Mouse (Mus musculus) gastrocnemius, postnatal 14 days (tissue): Measurements from ENCODE around the gene Tmem201. TPM values are rescaled to one million over a fixed set of nuclear protein-coding genes. Genes with fewer than 3 reads are reported as not detected.

Experiments
- DNase-seq: peaks from one replicate; pipeline ENCODE4 v3.0.0; 2021; ENCODE audit warnings: mixed read lengths
- intact Hi-C: fragments of 180-260 bp; cut with DNase I; formaldehyde crosslinking; loops from one replicate; pipeline ENCODE4 v1.15.1; 2025; ENCODE audit warnings: low total_unique reads
- total RNA-seq, 2 experiments: library from RNA; stranded (reverse); gene quantifications; 2 replicates each; pipeline ENCODE4 v1.2.3; 2021

The Tmem201 gene
- total RNA-seq, 2 experiments from 2014 or later, result 37.3 to 40.4 TPM

- intact Hi-C loops, result loop anchor here (10.0 kb wide), 1 partner anchor 170 kb away; no protein-coding TSS in a partner anchor
These were observed 12.9 kb downstream of the Tmem201 start for GRCm38 (mm10) chr4:149724916-149725470.

DNA sequence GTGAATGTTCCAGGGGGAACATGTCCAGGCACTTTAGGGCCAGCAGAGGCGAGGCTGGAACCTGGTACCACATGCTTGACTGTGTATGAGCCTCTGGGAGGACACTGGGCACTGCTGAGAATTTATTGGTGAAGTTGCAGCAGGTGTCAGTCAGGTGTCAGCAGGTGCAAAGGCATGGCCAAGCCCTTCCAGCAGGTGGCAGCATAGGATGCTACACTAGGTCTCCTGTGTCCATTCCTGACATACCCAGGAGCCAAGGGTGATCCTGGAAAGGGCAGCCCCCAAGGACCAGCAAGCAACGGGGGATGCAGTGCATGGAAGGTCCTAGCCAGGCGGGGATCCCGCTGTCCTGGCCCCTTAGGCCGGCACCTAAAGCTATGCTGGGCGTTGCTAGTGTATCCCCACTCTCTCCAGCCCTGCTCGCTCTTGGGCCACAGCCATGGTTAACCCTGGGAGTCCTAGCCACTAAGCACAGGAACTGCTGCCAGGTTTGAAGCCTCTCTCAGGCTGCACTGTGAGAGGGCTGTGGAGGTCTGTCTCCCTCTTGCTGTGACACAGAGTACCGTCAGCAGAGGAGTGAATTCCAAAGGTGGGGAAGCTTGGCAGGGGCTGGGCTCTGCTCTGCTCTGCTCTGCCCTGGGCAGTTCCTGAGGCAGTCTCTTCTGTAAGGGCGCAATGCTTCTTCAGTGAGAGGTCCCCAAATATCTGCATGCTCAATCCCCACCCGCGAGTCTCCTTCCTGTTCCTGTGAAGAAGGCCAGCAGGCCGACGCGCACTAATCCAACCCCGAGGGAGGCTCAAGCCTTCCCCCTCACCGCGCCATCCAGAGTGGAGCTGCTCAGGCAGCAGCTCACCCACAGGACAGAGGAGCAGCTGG, 13.8 kb downstream of the Tmem201 start:
- intact Hi-C loops, result loop anchor here (10.0 kb wide), 1 partner anchor 169 kb away; no protein-coding TSS in a partner anchor
- DNase-seq, result no peak

More at GRCm38 (mm10) chr4:149724916-149725470, 12.9 kb downstream of the Tmem201 start:
- no peak for DNase-seq

DNA sequence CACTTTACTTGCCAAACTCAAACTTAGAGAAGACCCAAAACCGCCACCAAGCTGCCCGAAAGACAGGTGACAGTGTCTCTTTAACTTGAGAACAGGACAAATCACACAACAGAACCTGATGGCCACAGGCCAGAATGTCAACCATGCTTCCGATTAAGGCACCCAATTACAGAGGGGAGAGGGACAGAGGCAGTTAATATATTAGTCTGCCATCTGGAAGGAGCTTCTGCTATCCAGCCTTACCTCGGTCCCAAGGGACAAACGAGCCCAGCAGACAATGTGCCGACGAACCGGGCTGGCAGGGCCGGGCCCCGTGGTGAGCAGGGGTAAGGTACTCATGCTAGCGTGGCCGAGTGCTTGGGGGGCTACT, 14.8 kb downstream of the Tmem201 start:
- intact Hi-C loops, result loop anchor here (10.0 kb wide), 1 partner anchor 168 kb away; no protein-coding TSS in a partner anchor
- no peak for DNase-seq

- no peak for DNase-seq
- intact Hi-C loops, result loop anchor here (10.0 kb wide), 1 partner anchor 168 kb away; no protein-coding TSS in a partner anchor
These were observed 15.5 kb downstream of the Tmem201 start for GRCm38 (mm10) chr4:149722104-149723020.

GRCm38 (mm10) chr4:149721163-149721562, 16.7 kb downstream of the Tmem201 start:
- intact Hi-C loops, result loop anchor here (10.0 kb wide), 1 partner anchor 166 kb away; no protein-coding TSS in a partner anchor
- no peak for DNase-seq

- no peak for DNase-seq
- intact Hi-C loops, result loop anchor here (10.0 kb wide), 1 partner anchor 165 kb away; no protein-coding TSS in a partner anchor
These were observed 18.2 kb downstream of the Tmem201 start for GRCm38 (mm10) chr4:149719686-149720085.

GRCm38 (mm10) chr4:149714542-149714941, 23.3 kb downstream of the Tmem201 start:
- no peak for DNase-seq
- intact Hi-C loops, result no loop called here

- intact Hi-C loops, result loop anchor here (2.0 kb wide), 1 partner anchor 53 kb away; no protein-coding TSS in a partner anchor
- DNase-seq, result no peak
These were observed 25.9 kb downstream of the Tmem201 start for GRCm38 (mm10) chr4:149711955-149712354.

- intact Hi-C loops, result loop anchor here (2.0 kb wide), 1 partner anchor 53 kb away; no protein-coding TSS in a partner anchor
- DNase-seq, result no peak
These were observed 26.4 kb downstream of the Tmem201 start for GRCm38 (mm10) chr4:149711485-149711884.

DNA sequence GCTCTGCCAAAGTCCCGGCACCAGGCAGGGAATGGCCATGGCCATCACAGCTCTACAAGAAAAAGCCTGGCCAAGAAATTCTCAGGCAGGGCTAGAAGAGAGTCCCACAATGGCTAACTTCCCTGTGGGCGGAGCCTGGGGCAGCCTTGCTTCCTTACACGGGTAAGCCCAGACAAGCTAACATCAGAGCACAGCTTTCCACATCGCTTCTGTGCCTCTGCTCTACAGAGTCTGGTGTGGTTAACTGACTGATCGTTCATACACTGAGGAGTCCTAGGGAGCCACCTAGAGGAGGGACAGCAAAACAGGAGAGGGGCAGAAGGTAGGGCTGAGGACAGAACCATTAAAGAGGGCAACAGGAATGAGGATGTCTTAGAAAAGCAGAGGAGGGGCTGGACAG, 27.3 kb downstream of the Tmem201 start:
- peak; percentile 71 for DNase-seq
- intact Hi-C loops, result loop anchor here (2.0 kb wide), 1 partner anchor 52 kb away; no protein-coding TSS in a partner anchor

DNA sequence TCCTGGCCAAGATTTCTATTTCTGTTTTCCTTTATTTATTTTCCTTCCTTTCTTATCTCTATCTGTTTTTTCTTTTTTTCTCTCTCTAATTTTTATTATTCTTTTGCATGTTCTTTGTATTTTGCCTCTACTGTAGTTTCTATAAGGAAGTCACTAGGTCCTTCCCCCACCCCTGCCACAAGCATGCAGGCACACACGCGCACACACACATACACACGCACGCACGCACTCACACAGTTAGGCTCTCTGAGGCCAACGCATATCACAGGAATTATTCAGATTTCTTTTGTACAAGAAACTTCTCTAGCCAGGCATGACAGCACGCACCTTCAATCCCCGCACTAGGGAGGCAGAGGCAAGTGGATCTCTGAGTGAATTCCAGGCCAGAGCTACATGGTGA, 31.9 kb downstream of the Tmem201 start:
- intact Hi-C loops, result no loop called here
- no peak for DNase-seq

DNA sequence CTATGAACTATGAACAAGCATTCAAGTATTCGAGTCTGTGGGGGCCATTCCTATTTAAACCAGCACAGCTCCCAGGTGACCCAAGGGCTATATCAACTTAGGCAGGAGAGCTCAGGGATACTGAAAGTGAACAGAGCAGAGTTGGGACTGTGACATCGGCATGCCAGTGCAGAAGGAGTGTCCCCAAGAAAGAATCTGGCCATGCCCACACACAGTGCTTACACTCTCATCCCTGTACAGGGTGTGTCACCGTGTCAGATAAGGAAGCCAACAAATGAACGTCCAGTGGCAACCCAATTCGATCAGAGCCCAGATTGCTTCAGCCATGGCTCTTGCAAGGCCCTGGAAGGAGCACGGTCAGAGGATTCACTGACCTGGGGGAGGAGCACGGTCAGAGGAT, 32.5 kb downstream of the Tmem201 start:
- no peak for DNase-seq

GRCm38 (mm10) chr4:149702210-149702979, 35.4 kb downstream of the Tmem201 start, which contains the start of gene Pik3cd:
Pik3cd (minus strand) TSS chr4:149702571.
- peak; percentile 39 for DNase-seq
- intact Hi-C loops, result no loop called here

More for the DNA sequence above, 32.5 kb downstream of the Tmem201 start:
- intact Hi-C loops, result no loop called here

GRCm38 (mm10) chr4:149701426-149702209, 36.2 kb downstream of the Tmem201 start:
- peak; percentile 73 for DNase-seq
- intact Hi-C loops, result no loop called here

DNA sequence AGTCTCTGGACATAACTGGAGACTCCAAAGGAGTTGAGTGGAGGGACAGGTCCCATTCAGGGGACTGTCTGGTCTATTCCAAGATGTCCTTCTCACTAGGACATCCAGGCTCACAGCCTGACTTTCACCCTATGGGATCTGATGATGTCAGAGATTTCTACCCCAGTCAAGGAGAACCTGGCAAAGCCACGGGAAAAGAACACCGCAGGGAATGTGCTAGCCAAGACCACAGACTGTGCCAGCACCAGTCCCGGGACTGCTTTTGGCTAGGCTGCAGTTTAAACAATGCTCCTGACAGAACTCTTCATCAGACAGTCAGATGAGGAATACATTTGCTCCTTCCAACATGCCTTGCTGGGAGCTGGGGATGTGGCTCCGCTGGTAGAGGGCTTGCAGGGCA, 37.9 kb downstream of the Tmem201 start:
- intact Hi-C loops, result loop anchor here (5.0 kb wide), 1 partner anchor 38 kb away; no protein-coding TSS in a partner anchor
- no peak for DNase-seq

- DNase-seq, result peak; percentile 68
- intact Hi-C loops, result loop anchor here (5.0 kb wide), 1 partner anchor 36 kb away; no protein-coding TSS in a partner anchor
These were observed 39.5 kb downstream of the Tmem201 start for GRCm38 (mm10) chr4:149698197-149698821.
